Mouse (Mus musculus): ENCODE data around the gene Fkbp4.

The Fkbp4 gene

GRCm38 (mm10) chr6:128438317-128438870, at the start of gene Fkbp4:
Fkbp4 (minus strand) TSS chr6:128438677.
- peak; percentile 97 for DNase-seq (ENCODE audit: low spot score)

- no peak for DNase-seq (ENCODE audit: low spot score)
These were observed 49.3 kb upstream of the Fkbp4 start for GRCm38 (mm10) chr6:128487736-128488135.

GRCm38 (mm10) chr6:128479463-128480454, 41.3 kb upstream of the Fkbp4 start:
- peak; percentile 100 for DNase-seq (ENCODE audit: low spot score)

- DNase-seq (ENCODE audit: low spot score), result no peak
These were observed 39.0 kb upstream of the Fkbp4 start for GRCm38 (mm10) chr6:128477495-128477894.

- DNase-seq (ENCODE audit: low spot score), result no peak
These were observed 35.6 kb upstream of the Fkbp4 start for GRCm38 (mm10) chr6:128474112-128474511.

GRCm38 (mm10) chr6:128469451-128469850, 31.0 kb upstream of the Fkbp4 start:
- DNase-seq (ENCODE audit: low spot score), result peak; percentile 86

GRCm38 (mm10) chr6:128467298-128467697, 28.8 kb upstream of the Fkbp4 start:
- DNase-seq (ENCODE audit: low spot score), result peak; percentile 71

- no peak for DNase-seq (ENCODE audit: low spot score)
These were observed 28.1 kb upstream of the Fkbp4 start for GRCm38 (mm10) chr6:128466563-128466962.

GRCm38 (mm10) chr6:128466043-128466442, 27.6 kb upstream of the Fkbp4 start:
- no peak for DNase-seq (ENCODE audit: low spot score)

GRCm38 (mm10) chr6:128464996-128465395, 26.5 kb upstream of the Fkbp4 start:
- DNase-seq (ENCODE audit: low spot score), result no peak

- peak; percentile 12 for DNase-seq (ENCODE audit: low spot score)
These were observed 23.1 kb upstream of the Fkbp4 start for GRCm38 (mm10) chr6:128461606-128462005.

GRCm38 (mm10) chr6:128460729-128461503, 22.4 kb upstream of the Fkbp4 start:
- no peak for DNase-seq (ENCODE audit: low spot score)

- no peak for DNase-seq (ENCODE audit: low spot score)
These were observed 21.8 kb upstream of the Fkbp4 start for GRCm38 (mm10) chr6:128460321-128460720.

- DNase-seq (ENCODE audit: low spot score), result no peak
These were observed 18.7 kb upstream of the Fkbp4 start for GRCm38 (mm10) chr6:128457186-128457585.

- DNase-seq (ENCODE audit: low spot score), result no peak
These were observed 17.5 kb upstream of the Fkbp4 start for GRCm38 (mm10) chr6:128455835-128456605.

- no peak for DNase-seq (ENCODE audit: low spot score)
These were observed 8.6 kb upstream of the Fkbp4 start for GRCm38 (mm10) chr6:128447063-128447462.

- DNase-seq (ENCODE audit: low spot score), result no peak
These were observed 7.5 kb upstream of the Fkbp4 start for GRCm38 (mm10) chr6:128445761-128446535.

GRCm38 (mm10) chr6:128440238-128440637, 1.8 kb upstream of the Fkbp4 start:
- DNase-seq (ENCODE audit: low spot score), result no peak

- DNase-seq (ENCODE audit: low spot score), result no peak
These were observed 429 bp upstream of the Fkbp4 start for GRCm38 (mm10) chr6:128438871-128439341.

- peak; percentile 77 for DNase-seq (ENCODE audit: low spot score)
These were observed 653 bp downstream of the Fkbp4 start for GRCm38 (mm10) chr6:128437731-128438316.
